Mouse (Mus musculus) CH12.LX (cell line): Measurements from ENCODE around the gene Perp.

Experiments used
- CTCF ChIP-seq, 2 experiments: IDR thresholded peaks in 1 of 2; conservative IDR thresholded peaks in 1 of 2; 2 replicates each; pipeline ENCODE4 v1.5.1; 2011 to 2012; ENCODE audit warnings: low read depth in 2 of 2, low read length in 2 of 2, improper control_type of control experiment in 1 of 2, inconsistent platforms in 1 of 2, mild to moderate bottlenecking in 1 of 2, moderate library complexity in 1 of 2
- MXI1 ChIP-seq: IDR thresholded peaks from 2 replicates; pipeline ENCODE4 v1.6.1; 2011; ENCODE audit warnings: mild to moderate bottlenecking, low read depth, low read length, improper control_type of control experiment

DNA sequence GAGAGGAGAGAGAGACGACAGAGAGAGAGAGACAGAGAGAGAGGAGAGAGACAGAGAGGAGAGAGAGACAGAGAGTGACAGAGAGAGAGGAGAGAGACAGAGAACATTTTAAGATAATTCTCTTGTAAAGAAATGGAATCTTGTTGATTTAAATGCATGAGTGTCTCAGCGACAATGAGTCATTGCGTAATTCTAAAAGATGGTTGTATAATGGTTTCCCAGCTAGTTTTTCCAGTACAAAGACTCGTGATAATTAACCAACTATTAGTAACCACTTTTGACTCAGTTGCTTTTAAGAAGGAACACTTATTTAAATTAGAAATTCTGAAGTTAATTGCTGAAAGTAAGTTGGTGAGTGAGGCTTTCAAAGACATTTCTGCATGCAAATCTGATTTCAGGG lies 16.6 kb downstream of the Perp start:
- no peak for TF ChIP-seq CTCF (conservative IDR thresholded peaks at IDR 0.05 in 1 of 2, IDR thresholded peaks at IDR 0.05 in 1 of 2; ENCODE audit: low read depth in 2 of 2, low read length in 2 of 2)
- no peak for TF ChIP-seq MXI1
